Mouse (Mus musculus) macrophage (primary cell): ENCODE data around the gene Gm9821. TPM values are rescaled to one million over a fixed set of nuclear protein-coding genes. Genes with fewer than 3 reads are reported as not detected.

ENCODE experiments used
- H3K27ac ChIP-seq: fragments of 350-480 bp; formaldehyde crosslinking; 2 replicates; pipeline ENCODE4 v1.9.0; 2021
- H3K36me3 ChIP-seq: fragments of 350-480 bp; formaldehyde crosslinking; 2 replicates; pipeline ENCODE4 v1.9.0; 2021; ENCODE audit errors: inconsistent target
- H3K4me3 ChIP-seq: fragments of 350-480 bp; formaldehyde crosslinking; 2 replicates; pipeline ENCODE4 v1.9.0; 2021; ENCODE audit errors: inconsistent target
- H3K79me2 ChIP-seq: fragments of 350-480 bp; formaldehyde crosslinking; 2 replicates; pipeline ENCODE4 v1.9.0; 2021; ENCODE audit errors: inconsistent target
- WGBS: methylation state at CpG from one replicate; pipeline ENCODE4 v1.1.7; 2026; ENCODE audit warnings: inconsistent platforms; ENCODE audit not compliant: missing documents; 5-methylcytosine and 5-hydroxymethylcytosine counted together
- polyA plus RNA-seq: library from polyadenylated mRNA; stranded (reverse); fragments of 250-400 nt; gene quantifications from 3 replicates; pipeline ENCODE4 v1.2.4, GENCODE M21; 2018; ENCODE audit warnings: inconsistent platforms

Gm9821 gene
- polyA plus RNA-seq, 1 experiment from 2014 or later, result 0.09 TPM

GRCm38 (mm10) chr2:91984906-91985525, 39.5 kb downstream of the Gm9821 start:
- WGBS, result 47% methylated on average over 9 of the region's 9 CpGs
- Histone ChIP-seq H3K4me3 (no peak overlapping the region; the same call in 1 of the 2 replicates), H3K27ac (peak overlapping the region; percentile 82), H3K79me2 (no peaks in the 10 kb centered on the region), H3K36me3 (no peaks in the 10 kb centered on the region)

GRCm38 (mm10) chr2:91986071-91986470, 40.6 kb downstream of the Gm9821 start:
- Histone ChIP-seq H3K27ac (peak overlapping the region; percentile 82), H3K79me2 (no peaks in the 10 kb centered on the region), H3K4me3 (peak overlapping the region; percentile 10), H3K36me3 (no peaks in the 10 kb centered on the region)
- 1% methylated on average over 5 of the region's 5 CpGs for WGBS

- WGBS, result 5% methylated on average over 3 of the region's 3 CpGs
- Histone ChIP-seq H3K79me2 (no peaks in the 10 kb centered on the region), H3K36me3 (no peaks in the 10 kb centered on the region), H3K27ac (no peak overlapping the region), H3K4me3 (no peak overlapping the region)
These were observed 42.0 kb downstream of the Gm9821 start for GRCm38 (mm10) chr2:91987542-91987941.

DNA sequence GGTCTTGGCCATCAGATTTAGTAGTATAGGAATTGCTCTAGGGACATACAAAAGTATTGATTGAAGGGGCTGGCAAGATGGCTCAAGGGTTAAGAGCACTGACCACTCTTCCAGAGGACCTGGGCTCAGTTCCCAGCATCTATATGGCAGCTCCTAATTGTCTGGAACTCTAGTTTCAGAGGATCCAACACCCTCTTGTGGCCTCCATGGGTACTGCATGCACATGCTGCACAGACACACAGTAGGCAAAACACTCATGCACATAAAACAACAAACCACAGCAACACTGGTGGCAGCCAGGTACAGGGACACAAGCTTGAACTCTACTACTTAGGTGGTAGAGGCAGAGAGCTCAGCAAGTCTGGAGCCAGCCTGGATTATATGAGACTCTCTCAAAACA, 44.2 kb downstream of the Gm9821 start:
- no peak overlapping the region for H3K4me3 ChIP-seq
- H3K36me3 ChIP-seq, result no peaks in the 10 kb centered on the region
- no peaks in the 10 kb centered on the region for H3K79me2 ChIP-seq
- no peak overlapping the region for H3K27ac ChIP-seq

DNA sequence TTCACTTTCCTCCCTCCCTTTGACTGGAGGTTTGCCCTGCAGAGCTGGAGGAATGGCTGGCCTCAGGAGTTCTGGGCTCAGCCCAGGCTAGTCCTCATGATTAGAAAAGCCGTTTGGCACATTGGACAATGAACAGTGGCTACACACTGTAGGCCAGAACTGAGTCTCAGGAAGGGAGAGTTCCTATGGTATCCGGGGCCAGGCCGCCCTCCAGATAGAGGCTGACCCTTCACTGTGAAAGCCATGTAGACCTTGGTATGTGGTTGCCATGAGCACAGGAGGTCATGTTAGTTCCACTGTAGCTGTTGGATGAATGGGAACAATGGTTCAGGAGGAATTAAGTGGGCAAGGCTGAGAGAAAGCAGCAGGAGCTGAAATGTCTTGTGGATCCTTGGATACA, 47.9 kb downstream of the Gm9821 start:
- 92% methylated on average over 3 of the region's 3 CpGs for WGBS
- H3K27ac ChIP-seq, result no peak overlapping the region
- H3K4me3 ChIP-seq, result no peak overlapping the region
- no peaks in the 10 kb centered on the region for H3K79me2 ChIP-seq
- H3K36me3 ChIP-seq, result no peaks in the 10 kb centered on the region

- 96% methylated on average over 5 of the region's 5 CpGs for WGBS
- Histone ChIP-seq H3K4me3 (no peak overlapping the region), H3K27ac (no peak overlapping the region), H3K36me3 (no peaks in the 10 kb centered on the region), H3K79me2 (no peaks in the 10 kb centered on the region)
These were observed 50.5 kb downstream of the Gm9821 start for GRCm38 (mm10) chr2:91996006-91996405.

Other genes starting within 250 kb of the Gm9821 start
- 18.4 to 29.2 TPM (median 20.7 TPM) in 3 replicates for gene Atg13, start 235.1 kb upstream of the Gm9821 start, polyA plus RNA-seq
- gene Harbi1, start 234.9 kb upstream of the Gm9821 start, polyA plus RNA-seq, result 2.3 to 5.9 TPM (median 4.5 TPM) in 3 replicates
- gene Ambra1, start 215.6 kb upstream of the Gm9821 start, polyA plus RNA-seq, result 17.9 to 25.2 TPM (median 19.3 TPM) in 3 replicates
- not detected in 3 replicates for gene Chrm4, start 18.5 kb upstream of the Gm9821 start, polyA plus RNA-seq
- gene Mdk, start 13.4 kb upstream of the Gm9821 start, polyA plus RNA-seq, result 0.25 to 2.4 TPM (median 1.6 TPM) in 3 replicates
- 81.8 to 163 TPM (median 99.1 TPM) in 3 replicates for gene Dgkz, start 30.2 kb downstream of the Gm9821 start, polyA plus RNA-seq
- 1.7 to 7.4 TPM (median 6.5 TPM) in 3 replicates for gene Creb3l1, start 78.8 kb downstream of the Gm9821 start, polyA plus RNA-seq
- gene Phf21a, start 147.4 kb downstream of the Gm9821 start, polyA plus RNA-seq, result 18.4 to 55.5 TPM (median 28.0 TPM) in 3 replicates